Mouse (Mus musculus) liver, embryonic 14.5 days (tissue): ENCODE results near the gene Hbb-bt. TPM values are rescaled to one million over a fixed set of nuclear protein-coding genes. Genes with fewer than 3 reads are reported as not detected.
A peak's percentile ranks its signal among the peaks of the same experiment; 100 is the strongest.
"Not testable (repeated sequence)": the region's sequence is repeated elsewhere in the genome, so short reads cannot be mapped to it uniquely, and the experiment has no call there.

Source experiments
- ATAC-seq: fragments of 200-750 bp; cut with Nextera tagmentation; 2 replicates; pipeline ENCODE4 v1.8.0; 2017; ENCODE audit warnings: moderate number of reproducible peaks, mild to moderate bottlenecking, moderate library complexity; ENCODE audit not compliant: insufficient read depth
- DNase-seq, 3 experiments: peaks; one replicate each; pipeline ENCODE4 v3.0.0-alpha.2; 2012 to 2013; ENCODE audit warnings: low read depth in 3 of 3, low spot score in 3 of 3
- H3K27ac ChIP-seq: fragments of 300-500 bp; sonication (generic); 2 replicates; pipeline ENCODE4 v1.5.1; 2014; ENCODE audit warnings: moderate library complexity, mild to moderate bottlenecking, control low read depth, inconsistent platforms
- H3K27me3 ChIP-seq: fragments of 300-500 bp; sonication (generic); 2 replicates; pipeline ENCODE4 v1.6.1; 2014; ENCODE audit warnings: mild to moderate bottlenecking, low read length, moderate library complexity; ENCODE audit not compliant: control insufficient read depth, insufficient read depth
- H3K36me3 ChIP-seq: fragments of 300-500 bp; sonication (generic); replicated peaks from 2 replicates; pipeline ENCODE4 v1.6.1; 2014; ENCODE audit warnings: low read depth; ENCODE audit not compliant: control insufficient read depth, insufficient read depth
- H3K4me1 ChIP-seq, 2 experiments: fragments of 200-500 bp in 1 of 2; fragments of 300-500 bp in 1 of 2; sonication (generic) in 1 of 2; replicated peaks; 2 replicates each; pipeline ENCODE4 v1.6.1; 2012 to 2014; ENCODE audit warnings: antibody characterized with exemption in 1 of 2, inconsistent platforms in 1 of 2, low read length in 1 of 2; ENCODE audit not compliant: control insufficient read depth in 2 of 2, insufficient read depth in 2 of 2
- H3K4me2 ChIP-seq: fragments of 300-500 bp; sonication (generic); 2 replicates; pipeline ENCODE4 v1.6.1; 2014; ENCODE audit warnings: low read depth, mild to moderate bottlenecking, control low read depth, moderate library complexity
- H3K4me3 ChIP-seq, 2 experiments: fragments of 200-500 bp in 1 of 2; fragments of 300-500 bp in 1 of 2; sonication (generic) in 1 of 2; 2 replicates each; pipeline ENCODE4 v1.5.1; 2012 to 2014; ENCODE audit warnings: low read depth in 2 of 2, low read length in 2 of 2, mild to moderate bottlenecking in 2 of 2, control low read depth in 1 of 2, inconsistent platforms in 1 of 2, moderate library complexity in 1 of 2; ENCODE audit not compliant: insufficient read depth in 1 of 2
- H3K9ac ChIP-seq: fragments of 300-500 bp; sonication (generic); replicated peaks from 2 replicates; pipeline ENCODE4 v1.6.1; 2014; ENCODE audit warnings: mild to moderate bottlenecking, control low read depth, moderate library complexity
- H3K9me3 ChIP-seq: fragments of 300-500 bp; sonication (generic); 2 replicates; pipeline ENCODE4 v1.6.1; 2016; ENCODE audit warnings: low read length, mixed read lengths; ENCODE audit not compliant: control insufficient read depth
- CTCF ChIP-seq: IDR thresholded peaks from 2 replicates; pipeline ENCODE4 v1.5.1; 2016; ENCODE audit warnings: antibody characterized with exemption, low read depth, control low read depth
- EP300 ChIP-seq: IDR thresholded peaks from 2 replicates; pipeline ENCODE4 v1.6.1; 2016; ENCODE audit warnings: antibody characterized with exemption, low read depth
- WGBS: fragments of 180-500 bp; shearing (Covaris S2); extraction: QIAGEN DNeasy Blood & Tissue Kit; methylation state at CpG from one replicate; pipeline ENCODE4 v1.1.7; 2014; ENCODE audit not compliant: insufficient replicate concordance; 5-methylcytosine and 5-hydroxymethylcytosine counted together
- polyA plus RNA-seq, 2 experiments: library from polyadenylated mRNA; depleted of rRNA in 1 of 2; stranded (reverse) in 1 of 2; unstranded in 1 of 2; fragments of >200 nt; fragmentation: Nextera tagmentation in 1 of 2; extraction: Ambion mirVana in 1 of 2; gene quantifications; 2 replicates each; pipeline versions ENCODE4 v1.2.1 to v1.2.3; 2012 to 2014

The Hbb-bt gene
- polyA plus RNA-seq, 2 experiments, result 66,320 to 74,220 TPM

GRCm38 (mm10) chr7:103779598-103779997 is 34.2 kb downstream of the Hbb-bt start, which contains the start of gene Olfr68:
Olfr68 (minus strand) TSS chr7:103779698.
- no peak within 1 kb of the TSS for H3K4me3 ChIP-seq

GRCm38 (mm10) chr7:103777652-103778051 is 36.1 kb downstream of the Hbb-bt start:
- not testable (repeated sequence) for H3K27me3 ChIP-seq, H3K4me3 ChIP-seq, H3K36me3 ChIP-seq, H3K4me1 ChIP-seq, H3K4me2 ChIP-seq, H3K9ac ChIP-seq, H3K9me3 ChIP-seq, H3K27ac ChIP-seq
- peak; percentile 57 for TF ChIP-seq EP300
- peak in 2 of 3 experiments; percentile 38 for DNase-seq
- 26% methylated on average over 4 of the region's 4 CpGs for WGBS
- ATAC-seq, result peak; percentile 92

More at GRCm38 (mm10) chr7:103779598-103779997, 34.2 kb downstream of the Hbb-bt start, which contains the start of gene Olfr68:
- Histone ChIP-seq H3K4me1 (peaks cover 0 to 7% of the 10 kb centered on the region in 2 experiments; a peak in 2 of 4 replicates), H3K4me2 (no peak within 1 kb of the TSS), H3K9ac (no peak within 1 kb of the TSS), H3K9me3 (no peaks in the 10 kb centered on the region), H3K27ac (no peak within 1 kb of the TSS), H3K36me3 (no peaks in the 10 kb centered on the region), H3K27me3 (no peaks in the 10 kb centered on the region)
- no peak for ATAC-seq
- no peak for DNase-seq
- no peak for TF ChIP-seq EP300
- no peak for TF ChIP-seq CTCF
- WGBS, result 62% methylated on average over 3 of the region's 3 CpGs

GRCm38 (mm10) chr7:103771494-103771893 is 42.3 kb downstream of the Hbb-bt start, which contains the start of gene Olfr69:
Olfr69 (minus strand) TSS chr7:103771594.
- no peak for ATAC-seq
- no peaks in the 10 kb centered on the region for H3K36me3 ChIP-seq
- H3K4me2 ChIP-seq, result no peak within 1 kb of the TSS
- WGBS, result 64% methylated on average over 2 of the region's 2 CpGs
- TF ChIP-seq CTCF, result no peak
- no peak for TF ChIP-seq EP300
- H3K27me3 ChIP-seq, result no peaks in the 10 kb centered on the region
- H3K27ac ChIP-seq, result no peak within 1 kb of the TSS
- no peak within 1 kb of the TSS for H3K9ac ChIP-seq
- H3K4me1 ChIP-seq, result no peaks in the 10 kb centered on the region; a peak in 1 of 4 replicates
- DNase-seq, result no peak
- H3K4me3 ChIP-seq, result no peak within 1 kb of the TSS
- H3K9me3 ChIP-seq, result no peaks in the 10 kb centered on the region

GRCm38 (mm10) chr7:103767687-103768086 is 46.1 kb downstream of the Hbb-bt start:
- TF ChIP-seq EP300, result peak; percentile 37; the same call in 1 of the 2 replicates
- DNase-seq (peak in 1 of 3 experiments; percentile 7), ATAC-seq (peak; percentile 82)
- WGBS, result 23% methylated on average over 6 of the region's 6 CpGs
- H3K4me3 ChIP-seq, H3K27ac ChIP-seq, H3K9ac ChIP-seq, H3K4me2 ChIP-seq, H3K27me3 ChIP-seq, H3K4me1 ChIP-seq, H3K36me3 ChIP-seq, H3K9me3 ChIP-seq: not testable (repeated sequence)

Other genes with a start within 250 kb of the Hbb-bt start
Only the 30 nearest of the 33 such genes appear.
- gene Olfr618, start 223.9 kb downstream of the Hbb-bt start, polyA plus RNA-seq (2012; rRNA removed), result not detected in 2 replicates
- not detected in 2 replicates for gene Olfr618, start 223.9 kb downstream of the Hbb-bt start, polyA plus RNA-seq (2014; fragmentation: Nextera tagmentation; extraction: Ambion mirVana)
- gene Olfr619, start 213.4 kb downstream of the Hbb-bt start, polyA plus RNA-seq (2012; rRNA removed), result not detected in 2 replicates
- gene Olfr619, start 213.4 kb downstream of the Hbb-bt start, polyA plus RNA-seq (2014; fragmentation: Nextera tagmentation; extraction: Ambion mirVana), result not detected in 2 replicates
- not detected in 2 replicates for gene Olfr620, start 201.5 kb downstream of the Hbb-bt start, polyA plus RNA-seq (2012; rRNA removed)
- not detected in 2 replicates for gene Olfr620, start 201.5 kb downstream of the Hbb-bt start, polyA plus RNA-seq (2014; fragmentation: Nextera tagmentation; extraction: Ambion mirVana)
- not detected in 2 replicates for gene Olfr622, start 171.3 kb downstream of the Hbb-bt start, polyA plus RNA-seq (2012; rRNA removed)
- gene Olfr622, start 171.3 kb downstream of the Hbb-bt start, polyA plus RNA-seq (2014; fragmentation: Nextera tagmentation; extraction: Ambion mirVana), result not detected in 2 replicates
- gene Olfr623, start 150.3 kb downstream of the Hbb-bt start, polyA plus RNA-seq (2012; rRNA removed), result not detected in 2 replicates
- not detected in 2 replicates for gene Olfr623, start 150.3 kb downstream of the Hbb-bt start, polyA plus RNA-seq (2014; fragmentation: Nextera tagmentation; extraction: Ambion mirVana)
- 0.01 TPM in 2 replicates for gene Olfr624, start 142.8 kb downstream of the Hbb-bt start, polyA plus RNA-seq (2012; rRNA removed)
- gene Olfr624, start 142.8 kb downstream of the Hbb-bt start, polyA plus RNA-seq (2014; fragmentation: Nextera tagmentation; extraction: Ambion mirVana), result not detected in 2 replicates
- not detected in 2 replicates for gene Olfr625-ps1, start 131.3 kb downstream of the Hbb-bt start, polyA plus RNA-seq (2012; rRNA removed)
- gene Olfr625-ps1, start 131.3 kb downstream of the Hbb-bt start, polyA plus RNA-seq (2014; fragmentation: Nextera tagmentation; extraction: Ambion mirVana), result not detected in 2 replicates
- gene Olfr243, start 99.3 kb downstream of the Hbb-bt start, polyA plus RNA-seq (2012; rRNA removed), result not detected in 2 replicates
- not detected in 2 replicates for gene Olfr243, start 99.3 kb downstream of the Hbb-bt start, polyA plus RNA-seq (2014; fragmentation: Nextera tagmentation; extraction: Ambion mirVana)
- gene Olfr628, start 83.6 kb downstream of the Hbb-bt start, polyA plus RNA-seq (2012; rRNA removed), result not detected in 2 replicates
- gene Olfr628, start 83.6 kb downstream of the Hbb-bt start, polyA plus RNA-seq (2014; fragmentation: Nextera tagmentation; extraction: Ambion mirVana), result not detected in 2 replicates
- 0.08 TPM in 1 of 2 replicates, not detected in the other for gene Olfr629, start 69.1 kb downstream of the Hbb-bt start, polyA plus RNA-seq (2012; rRNA removed)
- 0.18 and 0.22 TPM in 2 replicates for gene Olfr629, start 69.1 kb downstream of the Hbb-bt start, polyA plus RNA-seq (2014; fragmentation: Nextera tagmentation; extraction: Ambion mirVana)
- gene Olfr630, start 56.7 kb downstream of the Hbb-bt start, polyA plus RNA-seq (2012; rRNA removed), result 0.03 TPM in 2 replicates
- gene Olfr630, start 56.7 kb downstream of the Hbb-bt start, polyA plus RNA-seq (2014; fragmentation: Nextera tagmentation; extraction: Ambion mirVana), result not detected in 2 replicates
- 0.01 TPM in 1 of 2 replicates, not detected in the other for gene Olfr69, start 42.4 kb downstream of the Hbb-bt start, polyA plus RNA-seq (2012; rRNA removed)
- gene Olfr69, start 42.4 kb downstream of the Hbb-bt start, polyA plus RNA-seq (2014; fragmentation: Nextera tagmentation; extraction: Ambion mirVana), result not detected in 2 replicates
- 0.02 and 0.10 TPM in 2 replicates for gene Olfr68, start 34.3 kb downstream of the Hbb-bt start, polyA plus RNA-seq (2012; rRNA removed)
- gene Olfr68, start 34.3 kb downstream of the Hbb-bt start, polyA plus RNA-seq (2014; fragmentation: Nextera tagmentation; extraction: Ambion mirVana), result 0.08 TPM in 1 of 2 replicates, not detected in the other
- 0.02 TPM in 1 of 2 replicates, not detected in the other for gene Olfr67, start 22.2 kb downstream of the Hbb-bt start, polyA plus RNA-seq (2012; rRNA removed)
- gene Olfr67, start 22.2 kb downstream of the Hbb-bt start, polyA plus RNA-seq (2014; fragmentation: Nextera tagmentation; extraction: Ambion mirVana), result not detected in 2 replicates
- 195,474 and 209,901 TPM in 2 replicates for gene Hbb-bs, start 14.1 kb upstream of the Hbb-bt start, polyA plus RNA-seq (2012; rRNA removed)
- gene Hbb-bs, start 14.1 kb upstream of the Hbb-bt start, polyA plus RNA-seq (2014; fragmentation: Nextera tagmentation; extraction: Ambion mirVana), result 126,713 and 131,477 TPM in 2 replicates
- gene Hbb-bh2, start 26.5 kb upstream of the Hbb-bt start, polyA plus RNA-seq (2012; rRNA removed), result 0.19 and 0.36 TPM in 2 replicates
- gene Hbb-bh2, start 26.5 kb upstream of the Hbb-bt start, polyA plus RNA-seq (2014; fragmentation: Nextera tagmentation; extraction: Ambion mirVana), result not detected in 2 replicates
- 94.8 and 146 TPM in 2 replicates for gene Hbb-bh1, start 29.2 kb upstream of the Hbb-bt start, polyA plus RNA-seq (2012; rRNA removed)
- 155 and 211 TPM in 2 replicates for gene Hbb-bh1, start 29.2 kb upstream of the Hbb-bt start, polyA plus RNA-seq (2014; fragmentation: Nextera tagmentation; extraction: Ambion mirVana)
- 361 and 394 TPM in 2 replicates for gene Hbb-y, start 39.2 kb upstream of the Hbb-bt start, polyA plus RNA-seq (2012; rRNA removed)
- 543 and 665 TPM in 2 replicates for gene Hbb-y, start 39.2 kb upstream of the Hbb-bt start, polyA plus RNA-seq (2014; fragmentation: Nextera tagmentation; extraction: Ambion mirVana)
- gene Olfr66, start 72.3 kb upstream of the Hbb-bt start, polyA plus RNA-seq (2012; rRNA removed), result 0.03 TPM in 1 of 2 replicates, not detected in the other
- gene Olfr66, start 72.3 kb upstream of the Hbb-bt start, polyA plus RNA-seq (2014; fragmentation: Nextera tagmentation; extraction: Ambion mirVana), result not detected in 2 replicates
- gene Olfr64, start 80.5 kb upstream of the Hbb-bt start, polyA plus RNA-seq (2012; rRNA removed), result under 0.01 TPM in 1 of 2 replicates, not detected in the other
- gene Olfr64, start 80.5 kb upstream of the Hbb-bt start, polyA plus RNA-seq (2014; fragmentation: Nextera tagmentation; extraction: Ambion mirVana), result not detected in 2 replicates
- gene Olfr65, start 89.5 kb upstream of the Hbb-bt start, polyA plus RNA-seq (2012; rRNA removed), result not detected in 2 replicates
- gene Olfr65, start 89.5 kb upstream of the Hbb-bt start, polyA plus RNA-seq (2014; fragmentation: Nextera tagmentation; extraction: Ambion mirVana), result not detected in 2 replicates
- gene Olfr631, start 114.8 kb upstream of the Hbb-bt start, polyA plus RNA-seq (2012; rRNA removed), result 0.84 and 0.95 TPM in 2 replicates
- gene Olfr631, start 114.8 kb upstream of the Hbb-bt start, polyA plus RNA-seq (2014; fragmentation: Nextera tagmentation; extraction: Ambion mirVana), result 0.19 and 0.24 TPM in 2 replicates
- gene Olfr632, start 120.4 kb upstream of the Hbb-bt start, polyA plus RNA-seq (2012; rRNA removed), result 1.9 and 2.2 TPM in 2 replicates
- 0.52 and 0.69 TPM in 2 replicates for gene Olfr632, start 120.4 kb upstream of the Hbb-bt start, polyA plus RNA-seq (2014; fragmentation: Nextera tagmentation; extraction: Ambion mirVana)
- 0.04 and 0.06 TPM in 2 replicates for gene Olfr633, start 130.4 kb upstream of the Hbb-bt start, polyA plus RNA-seq (2012; rRNA removed)
- not detected in 2 replicates for gene Olfr633, start 130.4 kb upstream of the Hbb-bt start, polyA plus RNA-seq (2014; fragmentation: Nextera tagmentation; extraction: Ambion mirVana)
- 0.02 and 0.03 TPM in 2 replicates for gene Olfr635, start 157.2 kb upstream of the Hbb-bt start, polyA plus RNA-seq (2012; rRNA removed)
- gene Olfr635, start 157.2 kb upstream of the Hbb-bt start, polyA plus RNA-seq (2014; fragmentation: Nextera tagmentation; extraction: Ambion mirVana), result not detected in 2 replicates
- 0.06 and 0.18 TPM in 2 replicates for gene Olfr638, start 184.8 kb upstream of the Hbb-bt start, polyA plus RNA-seq (2012; rRNA removed)
- gene Olfr638, start 184.8 kb upstream of the Hbb-bt start, polyA plus RNA-seq (2014; fragmentation: Nextera tagmentation; extraction: Ambion mirVana), result not detected in 2 replicates
- gene Olfr639, start 203.3 kb upstream of the Hbb-bt start, polyA plus RNA-seq (2012; rRNA removed), result not detected in 2 replicates
- gene Olfr639, start 203.3 kb upstream of the Hbb-bt start, polyA plus RNA-seq (2014; fragmentation: Nextera tagmentation; extraction: Ambion mirVana), result 0.03 TPM in 1 of 2 replicates, not detected in the other
- not detected in 2 replicates for gene Olfr640, start 211.6 kb upstream of the Hbb-bt start, polyA plus RNA-seq (2012; rRNA removed)
- gene Olfr640, start 211.6 kb upstream of the Hbb-bt start, polyA plus RNA-seq (2014; fragmentation: Nextera tagmentation; extraction: Ambion mirVana), result not detected in 2 replicates
- gene Olfr641, start 221.4 kb upstream of the Hbb-bt start, polyA plus RNA-seq (2012; rRNA removed), result not detected in 2 replicates
- gene Olfr641, start 221.4 kb upstream of the Hbb-bt start, polyA plus RNA-seq (2014; fragmentation: Nextera tagmentation; extraction: Ambion mirVana), result not detected in 2 replicates
- gene Olfr642, start 238.7 kb upstream of the Hbb-bt start, polyA plus RNA-seq (2012; rRNA removed), result not detected in 2 replicates
- not detected in 2 replicates for gene Olfr642, start 238.7 kb upstream of the Hbb-bt start, polyA plus RNA-seq (2014; fragmentation: Nextera tagmentation; extraction: Ambion mirVana)